17 mouse cellular contexts compared by ENCODE assay signal in the genomic region with DNA sequence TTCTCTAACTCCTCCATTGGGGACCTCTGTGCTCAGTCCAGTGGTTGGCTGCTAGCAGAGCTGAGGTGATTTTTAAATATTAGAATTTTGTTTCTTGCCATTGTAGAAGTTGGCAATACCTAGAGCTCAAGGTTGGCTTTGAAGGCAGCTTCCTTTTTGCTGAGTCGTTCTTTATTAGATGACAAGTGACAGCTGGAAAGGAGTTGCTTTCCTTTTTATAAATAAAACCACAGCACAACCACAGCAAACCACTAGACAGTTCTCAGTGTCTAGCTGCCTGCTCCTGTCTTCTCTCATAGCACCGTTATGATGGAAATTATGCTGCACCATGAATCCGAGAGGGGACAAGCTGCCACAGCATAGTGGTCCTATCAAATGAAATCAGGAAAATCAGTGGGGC.
"Had no signal": no experiment of that assay in that cellular context is flagged by ENCODE, and none has a peak within 500 bp of the region (broad histone marks: within the 10 kb centered on the region; RNA-seq: fewer than 3 reads in every experiment).

No protein-coding gene starts in this region.

- H3K27ac ChIP-seq: liver, embryonic 14.5 days; macrophage; midbrain, embryonic 12.5 days; neural tube, embryonic 12.5 days; stomach, embryonic 15.5 days; stomach, postnatal 0 days had no signal

- ATAC-seq: midbrain, embryonic 16.5 days had no signal

- H3K9me3 ChIP-seq: megakaryocyte, embryonic 14.5 days; midbrain, embryonic 12.5 days; neural tube, embryonic 12.5 days; stomach, embryonic 15.5 days had no signal

- H3K4me1 ChIP-seq: megakaryocyte, embryonic 14.5 days; midbrain, embryonic 12.5 days; neural tube, embryonic 12.5 days; stomach, embryonic 15.5 days had no signal

- H3K27me3 ChIP-seq: megakaryocyte, embryonic 14.5 days; midbrain, embryonic 12.5 days; neural tube, embryonic 12.5 days; stomach, embryonic 15.5 days had no signal

- H3K4me3 ChIP-seq: megakaryocyte, embryonic 14.5 days; midbrain, embryonic 12.5 days; neural tube, embryonic 12.5 days; stomach, embryonic 15.5 days had no signal

- H3K4me2 ChIP-seq: lung, embryonic 14.5 days; midbrain, embryonic 12.5 days; neural tube, embryonic 12.5 days; stomach, embryonic 15.5 days had no signal

- DNase-seq: lung, adult 18-20 months; lung, embryonic 14.5 days; lung, postnatal 10 days; lung, postnatal 36 days; midbrain, embryonic 14.5 days; right cerebral cortex, postnatal 14 days; thymus, adult 2 months; thymus, postnatal 25 days; thymus, postnatal 4 days had no signal

- H3K36me3 ChIP-seq: midbrain, embryonic 12.5 days; neural tube, embryonic 12.5 days; stomach, embryonic 15.5 days had no signal

- H3K9ac ChIP-seq: liver, embryonic 14.5 days; lung, embryonic 14.5 days; midbrain, embryonic 12.5 days; neural tube, embryonic 12.5 days; stomach, embryonic 15.5 days had no signal
